Mouse (Mus musculus): ENCODE results near the gene Clba1. TPM values are rescaled to one million over a fixed set of nuclear protein-coding genes. Genes with fewer than 3 reads are reported as not detected.
A peak's percentile ranks its signal among the peaks of the same experiment; 100 is the strongest.

Gene Clba1
- total RNA-seq (2021): under 1 TPM; 0.34 to 0.57 TPM
- long read RNA-seq, experiment 1, partial matches to known transcripts: 0 of 1 reads
- long read RNA-seq, experiment 1, other reads (novel, unspliced or antisense): 0 of 1 reads
- long read RNA-seq, experiment 2, partial matches to known transcripts: 0 of 1 reads
- long read RNA-seq, experiment 2, other reads (novel, unspliced or antisense): 0 of 1 reads

GRCm38 (mm10) chr12:112808587-112809364 is at the start of gene Clba1:
Gene Clba1 (plus strand): TSS chr12:112808937.
- peak; percentile 90 for DNase-seq (ENCODE audit: low spot score)

- no peak for DNase-seq (ENCODE audit: low spot score)
These were observed 49.3 kb upstream of the Clba1 start for GRCm38 (mm10) chr12:112759471-112759870.

DNA sequence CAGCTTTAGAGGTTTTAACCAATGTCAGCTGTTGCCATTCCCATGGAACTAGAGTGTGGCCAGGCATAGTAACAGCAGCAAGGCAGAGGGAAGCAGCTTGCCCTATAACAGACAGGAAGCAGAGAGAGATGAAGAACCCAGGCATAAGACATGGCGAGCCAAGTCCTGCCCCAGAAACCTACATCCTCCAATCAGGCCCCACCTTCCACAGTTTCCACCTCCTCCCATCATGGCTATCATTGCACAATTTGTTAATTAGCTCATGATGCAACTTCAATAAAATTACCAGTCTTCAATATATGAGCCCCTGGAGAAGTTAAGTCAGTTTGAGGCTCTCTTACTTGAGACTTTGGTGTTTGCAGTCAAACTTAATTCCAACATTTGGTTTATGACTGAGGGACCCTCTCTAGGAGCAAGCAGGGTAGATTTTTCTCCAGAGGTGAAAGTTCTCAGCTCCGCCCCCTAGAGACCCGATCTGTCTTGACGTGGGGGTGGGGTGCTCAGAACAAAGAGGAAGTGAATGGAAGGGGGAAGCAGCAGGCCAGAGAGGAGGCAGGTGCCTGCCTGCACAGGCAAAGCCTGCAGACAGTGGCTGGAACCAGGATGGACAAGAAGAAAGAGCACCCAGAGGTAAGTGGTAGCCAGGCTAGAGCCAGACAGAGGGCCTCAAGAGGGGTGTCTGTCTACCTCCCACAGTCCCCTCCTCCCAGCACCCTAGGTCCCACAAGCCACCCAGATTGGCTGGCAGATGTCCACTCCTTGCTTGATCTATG is 48.4 kb upstream of the Clba1 start, which contains the start of gene Pld4:
Gene Pld4 (plus strand): TSS at position 502 of the 773 bp plus-strand sequence.
- no peak for DNase-seq (ENCODE audit: low spot score)

- DNase-seq (ENCODE audit: low spot score): no peak
These were observed 47.3 kb upstream of the Clba1 start for GRCm38 (mm10) chr12:112761411-112761810.

DNA sequence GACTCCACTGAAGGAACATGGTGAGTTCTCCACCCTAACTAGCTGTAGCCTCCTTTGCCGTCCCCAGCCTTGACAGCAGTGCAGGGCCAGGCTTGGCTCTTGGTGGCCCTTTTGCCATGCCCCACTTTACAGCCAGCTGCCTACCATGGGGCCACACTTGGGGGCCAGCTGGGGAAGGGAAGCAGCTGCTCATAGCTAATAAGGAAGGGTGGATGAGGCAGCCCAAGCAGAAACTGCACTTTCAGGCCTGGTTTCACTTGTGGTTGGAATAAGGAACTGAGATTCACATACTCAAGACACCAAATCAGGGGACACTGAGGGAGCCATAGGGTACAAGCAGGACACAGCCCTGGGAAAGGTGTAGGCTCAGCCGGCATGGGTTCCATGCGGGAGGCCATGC is 46.7 kb upstream of the Clba1 start:
- no peak for DNase-seq (ENCODE audit: low spot score)

DNA sequence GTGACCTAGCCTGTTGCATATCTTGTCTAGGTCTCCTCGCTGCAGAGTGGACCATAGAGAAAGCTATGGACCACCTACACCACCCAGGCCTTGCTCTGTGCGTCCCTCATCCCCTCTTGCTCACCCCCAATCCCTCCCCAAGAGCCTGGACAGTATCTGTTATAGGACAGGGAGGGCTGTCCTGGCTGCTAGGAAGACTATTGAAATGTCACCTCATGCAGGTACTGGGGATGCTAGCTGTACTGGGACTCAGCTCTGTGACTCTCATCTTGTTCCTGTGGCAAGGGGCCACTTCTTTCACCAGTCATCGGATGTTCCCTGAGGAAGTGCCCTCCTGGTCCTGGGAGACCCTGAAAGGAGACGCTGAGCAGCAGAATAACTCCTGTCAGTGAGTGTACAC is 45.6 kb upstream of the Clba1 start:
- no peak for DNase-seq (ENCODE audit: low spot score)

DNA sequence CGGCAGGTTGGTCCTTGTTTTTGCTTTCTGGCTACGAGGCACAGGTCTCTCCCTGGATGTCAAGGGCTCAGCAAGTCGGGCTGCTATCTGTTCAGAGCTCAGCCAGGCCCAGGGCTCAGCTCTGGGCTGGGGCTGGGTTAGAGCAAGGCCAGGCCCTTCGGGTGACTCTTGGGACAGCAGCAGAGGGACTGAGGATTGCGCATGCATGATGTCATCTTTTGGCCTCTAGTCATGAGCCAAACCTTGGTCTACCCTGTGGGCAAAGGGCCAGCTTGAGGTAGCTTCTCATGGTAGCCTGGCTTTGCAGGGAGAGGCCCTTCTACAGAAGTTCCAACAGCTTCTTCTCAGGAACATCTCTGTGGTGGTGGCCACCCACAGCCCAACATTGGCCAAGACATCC is 44.6 kb upstream of the Clba1 start:
- no peak for DNase-seq (ENCODE audit: low spot score)

DNA sequence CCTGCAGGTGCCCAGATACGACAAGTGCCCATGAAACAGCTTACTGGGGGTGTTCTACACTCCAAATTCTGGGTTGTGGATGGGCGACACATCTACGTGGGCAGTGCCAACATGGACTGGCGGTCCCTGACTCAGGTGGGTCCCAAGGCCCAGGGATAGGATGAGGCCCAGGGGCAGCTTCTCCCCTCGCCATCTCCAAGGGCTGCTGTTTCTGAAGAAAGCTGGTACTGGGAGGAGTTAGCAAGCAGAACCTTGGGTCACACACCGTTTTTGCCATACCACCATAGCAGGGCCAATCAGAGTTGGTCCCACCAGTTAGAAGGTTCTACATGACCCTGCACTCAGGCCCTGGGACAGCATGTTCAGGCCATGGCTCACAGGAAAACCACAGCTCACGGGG is 43.7 kb upstream of the Clba1 start:
- no peak for DNase-seq (ENCODE audit: low spot score)

DNA sequence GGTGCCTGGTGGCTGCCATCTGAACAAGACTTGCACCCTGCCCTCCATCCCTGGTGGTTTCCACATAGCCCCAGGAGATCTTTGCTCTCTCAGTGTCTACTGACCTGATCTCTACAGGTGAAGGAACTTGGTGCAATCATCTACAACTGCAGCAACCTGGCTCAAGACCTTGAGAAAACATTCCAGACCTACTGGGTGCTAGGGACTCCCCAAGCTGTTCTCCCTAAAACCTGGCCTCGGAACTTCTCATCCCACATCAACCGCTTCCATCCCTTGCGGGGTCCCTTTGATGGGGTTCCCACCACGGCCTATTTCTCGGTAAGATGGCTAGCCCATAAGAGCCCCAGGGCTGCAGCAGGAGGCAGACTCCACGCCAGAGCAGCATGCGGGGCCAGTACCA is 42.2 kb upstream of the Clba1 start:
- no peak for DNase-seq (ENCODE audit: low spot score)

GRCm38 (mm10) chr12:112767036-112767890 is 41.5 kb upstream of the Clba1 start:
- no peak for DNase-seq (ENCODE audit: low spot score)

- DNase-seq (ENCODE audit: low spot score): no peak
These were observed 40.6 kb upstream of the Clba1 start for GRCm38 (mm10) chr12:112768166-112768565.

DNA sequence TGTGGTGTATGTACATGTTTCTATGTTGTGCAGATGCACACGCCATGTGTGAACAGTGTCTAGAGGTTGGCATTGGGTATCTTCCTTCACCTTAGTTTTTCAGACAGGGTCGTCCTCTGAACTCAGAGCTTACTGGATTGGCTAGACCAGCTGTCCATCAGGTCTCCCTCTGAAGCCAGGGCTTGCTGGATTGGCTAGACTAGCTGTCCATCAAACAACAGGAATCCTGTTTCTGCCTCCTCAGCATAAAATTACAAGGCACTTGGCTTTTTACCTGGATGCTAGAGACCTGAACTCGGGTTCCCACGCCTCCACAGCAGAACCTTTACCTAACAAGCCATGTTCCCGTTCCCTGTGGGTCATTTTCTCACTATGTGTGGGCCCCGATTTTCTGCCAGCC is 39.7 kb upstream of the Clba1 start:
- DNase-seq (ENCODE audit: low spot score): no peak

GRCm38 (mm10) chr12:112769751-112770150 is 39.0 kb upstream of the Clba1 start:
- no peak for DNase-seq (ENCODE audit: low spot score)

DNA sequence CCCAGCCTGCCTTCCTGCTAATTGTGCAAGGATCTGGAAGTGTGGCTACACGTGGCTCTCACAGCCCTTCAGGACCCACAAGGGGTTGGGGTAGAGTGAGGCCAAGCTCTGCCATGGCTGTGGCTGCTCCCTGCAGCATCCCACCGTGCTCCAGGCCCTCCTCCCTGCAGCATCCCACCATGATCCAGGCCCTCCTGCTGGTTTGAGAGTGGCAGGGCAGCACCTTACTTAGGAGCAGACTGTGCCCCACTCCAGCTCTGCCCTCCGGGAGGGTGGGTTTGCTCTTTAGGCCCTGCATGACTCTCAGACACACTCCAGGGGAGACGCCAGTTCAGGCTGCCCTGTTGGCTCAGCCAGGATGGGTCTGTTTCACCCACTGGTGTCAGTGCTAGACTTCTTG is 38.3 kb upstream of the Clba1 start:
- DNase-seq (ENCODE audit: low spot score): no peak

- no peak for DNase-seq (ENCODE audit: low spot score)
These were observed 36.4 kb upstream of the Clba1 start for GRCm38 (mm10) chr12:112772306-112772705.

GRCm38 (mm10) chr12:112773366-112773765 is 35.4 kb upstream of the Clba1 start:
- no peak for DNase-seq (ENCODE audit: low spot score)

DNA sequence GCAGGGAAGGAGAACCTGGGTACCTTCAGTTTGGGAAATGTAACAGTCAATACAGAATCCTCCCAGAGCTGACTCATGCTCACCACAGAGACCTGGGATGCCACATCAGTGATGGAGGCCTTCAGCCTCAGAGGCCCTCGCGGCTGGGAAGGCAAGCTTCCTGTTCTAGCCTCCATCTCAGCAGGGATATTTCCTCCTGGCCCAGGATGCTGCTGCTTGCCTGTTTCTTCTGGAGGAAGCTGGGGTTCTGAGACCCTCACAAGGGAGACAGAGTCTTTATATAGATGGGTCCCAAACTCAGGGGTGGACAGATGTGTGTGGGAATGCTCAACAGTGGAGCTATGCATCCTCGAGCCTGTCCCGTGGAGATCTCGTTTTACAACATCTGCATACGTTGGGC is 34.7 kb upstream of the Clba1 start:
- no peak for DNase-seq (ENCODE audit: low spot score)

DNA sequence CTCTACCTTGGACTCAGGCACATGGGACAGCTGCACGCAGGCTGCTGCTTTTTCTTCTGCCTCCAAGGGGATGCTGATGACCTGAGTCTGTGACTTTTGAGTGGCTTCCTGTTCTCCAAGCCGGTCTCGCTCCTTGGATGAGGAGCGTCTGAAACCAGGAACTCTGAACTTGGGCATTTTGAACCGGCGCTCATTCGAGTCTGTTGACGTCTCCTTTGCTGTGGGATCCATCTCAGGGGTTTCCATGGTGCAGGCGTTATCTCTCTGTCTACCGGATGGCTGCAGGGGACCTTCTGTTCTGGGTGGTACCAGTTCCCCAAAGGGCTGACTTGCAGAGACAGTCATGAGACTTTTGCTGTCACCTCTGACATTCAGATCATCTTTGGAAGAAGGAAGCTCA is 34.3 kb upstream of the Clba1 start:
- no peak for DNase-seq (ENCODE audit: low spot score)

DNA sequence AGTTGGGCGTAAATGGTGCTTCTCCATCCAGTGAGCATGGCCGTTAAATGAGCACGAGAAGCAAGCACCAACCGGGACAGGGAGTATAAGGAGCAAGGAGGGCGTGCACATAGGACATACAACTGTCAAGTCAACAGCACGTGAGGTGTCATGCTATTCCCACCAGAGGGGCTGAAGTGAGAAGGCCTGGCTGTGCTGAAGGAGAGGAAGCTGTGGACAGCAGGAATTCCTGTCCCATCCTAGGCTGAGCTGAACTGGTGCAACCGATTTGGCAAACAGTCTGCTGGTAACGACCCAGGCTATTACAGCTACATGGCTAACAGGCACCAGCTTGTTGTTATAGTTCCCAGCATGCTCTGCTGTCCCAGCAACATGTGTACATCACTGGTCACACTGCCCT is 17.7 kb upstream of the Clba1 start:
- DNase-seq (ENCODE audit: low spot score): no peak

DNA sequence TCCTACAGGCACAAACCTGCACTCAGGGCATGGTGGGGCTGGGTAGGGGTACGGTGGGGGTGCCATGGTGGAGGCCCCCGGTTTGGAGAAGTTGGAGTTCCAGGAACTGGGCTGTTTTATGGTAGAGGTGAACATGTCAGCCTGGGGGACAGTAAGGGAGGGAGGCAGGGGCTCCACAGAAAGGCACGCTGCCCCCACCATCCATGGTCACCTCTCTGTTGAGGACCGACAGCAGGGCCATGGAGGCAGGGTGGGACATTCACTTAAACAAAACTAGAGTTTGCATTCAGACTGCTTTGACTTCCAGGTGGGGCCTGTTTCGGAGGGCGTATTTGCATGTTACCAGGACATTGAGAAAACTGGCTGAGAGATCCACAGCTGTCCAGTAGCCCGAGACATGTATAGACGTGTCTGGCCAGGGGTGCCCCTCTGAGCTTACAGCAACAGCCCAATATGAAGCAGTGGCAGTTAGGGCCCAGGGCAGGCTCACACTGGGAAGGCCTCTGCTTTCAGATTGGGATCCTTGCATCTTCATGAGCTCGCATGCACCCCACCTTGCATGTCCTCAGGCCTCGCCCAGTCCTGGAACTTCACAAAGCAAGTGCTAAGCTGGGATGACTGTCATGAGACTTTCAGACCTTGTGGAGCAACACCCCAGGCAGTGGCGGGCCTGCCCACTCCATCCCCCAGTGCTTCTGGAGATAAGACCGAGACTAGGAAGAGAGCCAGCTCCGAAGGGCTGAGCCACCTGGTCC is 15.0 kb upstream of the Clba1 start:
- peak; percentile 45 for DNase-seq (ENCODE audit: low spot score)

- no peak for DNase-seq (ENCODE audit: low spot score)
These were observed 14.4 kb upstream of the Clba1 start for GRCm38 (mm10) chr12:112794356-112794816.

All from gastrocnemius, adult 18-20 months (tissue).